Mouse (Mus musculus) monocyte, adult 5-6 weeks (primary cell): ENCODE measurements around the gene Pls3. TPM values are rescaled to one million over a fixed set of nuclear protein-coding genes. Genes with fewer than 3 reads are reported as not detected.

Experiments
- ATAC-seq: fragments of 153-309, 156-312 bp; replicated peaks from 2 replicates; pipeline ENCODE4 v1.8.0; 2017; ENCODE audit warnings: mild to moderate bottlenecking; ENCODE audit not compliant: low TSS enrichment, insufficient number of reproducible peaks, severe bottlenecking, poor library complexity, low FRiP score
- total RNA-seq: library from RNA; stranded (forward); fragments of 200-1000, 200-491, 200-594 nt; gene quantifications from 3 replicates; pipeline ENCODE4 v1.2.3, GENCODE M21; 2017

The Pls3 gene
- 0.75 to 1.3 TPM (median 1.2 TPM) in 3 replicates for total RNA-seq

DNA sequence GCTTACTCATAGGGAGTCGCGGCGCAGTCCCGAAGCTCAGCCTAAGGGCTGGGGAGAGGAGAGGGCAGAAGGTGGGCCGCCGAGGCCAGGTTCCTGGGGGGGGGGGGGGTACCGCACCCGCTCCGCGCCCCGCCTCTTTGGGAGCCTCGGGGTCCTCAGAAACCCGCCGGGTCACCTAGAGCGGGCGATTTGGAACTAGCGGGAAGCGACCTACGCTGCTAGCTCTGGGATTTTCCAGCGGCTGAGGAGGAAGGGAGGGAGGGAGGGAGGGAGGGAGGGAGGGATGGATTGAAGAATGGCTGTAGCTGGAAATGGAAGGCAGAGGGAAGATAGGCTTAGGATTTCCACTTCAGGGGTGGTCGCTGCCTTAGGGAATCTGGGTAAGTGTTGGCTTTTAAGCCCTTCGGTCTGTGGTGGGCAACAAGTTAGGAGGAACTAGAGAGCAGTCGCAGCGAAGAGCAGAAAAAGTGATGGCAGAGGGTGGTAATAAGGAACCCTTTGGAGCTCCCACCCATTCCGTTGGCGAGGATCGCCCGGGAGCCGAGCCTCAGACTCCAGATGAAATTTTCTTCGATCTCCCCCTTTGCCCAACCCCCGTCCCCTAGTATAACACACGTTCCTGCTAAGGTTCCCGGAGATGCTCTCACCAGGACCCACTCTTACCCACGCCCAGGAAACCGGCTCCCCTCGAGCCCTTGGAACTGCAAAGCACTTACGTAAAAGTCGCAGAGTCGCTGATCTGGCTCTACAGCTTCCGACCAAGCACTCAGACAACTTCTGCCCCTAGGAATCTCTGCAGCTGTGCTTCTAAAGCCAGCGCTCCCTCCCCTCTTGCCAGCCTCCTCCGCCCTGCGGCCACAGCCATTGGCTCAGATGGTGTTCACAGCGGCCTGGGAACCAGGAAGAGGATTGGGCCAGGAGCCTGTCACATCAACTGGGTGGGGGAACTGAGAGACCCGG, at the start of gene Pls3:
Pls3 (minus strand) TSS at position 851 of the 960 bp plus-strand sequence.
- no peak for ATAC-seq

GRCm38 (mm10) chrX:75895716-75896115, 20.7 kb upstream of the Pls3 start:
- no peak for ATAC-seq

GRCm38 (mm10) chrX:75875566-75875965, 584 bp upstream of the Pls3 start:
- no peak for ATAC-seq

- ATAC-seq: no peak
Observed at GRCm38 (mm10) chrX:75873813-75874212, 1.2 kb downstream of the Pls3 start.

- no peak for ATAC-seq
Observed at GRCm38 (mm10) chrX:75873253-75873652, 1.7 kb downstream of the Pls3 start.

- no peak for ATAC-seq
Observed at GRCm38 (mm10) chrX:75871855-75872254, 3.1 kb downstream of the Pls3 start.

DNA sequence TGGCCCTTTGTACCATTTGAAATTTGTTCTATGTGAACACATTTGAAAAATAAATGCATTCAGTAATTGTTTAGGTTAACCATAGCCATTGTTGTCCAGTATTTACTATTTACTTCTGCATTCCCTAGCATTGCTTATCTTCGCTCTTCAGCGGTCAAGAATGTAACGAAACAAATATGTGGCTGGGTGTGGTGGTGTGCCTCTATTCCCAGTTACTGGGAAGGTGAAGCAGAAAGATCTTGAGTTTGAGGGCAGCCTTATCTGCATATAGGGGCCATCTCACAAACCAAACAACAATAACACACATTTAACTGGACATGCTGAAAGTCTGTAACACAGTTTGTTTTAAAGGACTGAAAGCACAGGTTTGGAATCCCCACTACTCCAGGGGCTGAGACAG, 13.3 kb downstream of the Pls3 start:
- ATAC-seq: no peak

- ATAC-seq: no peak
Observed at GRCm38 (mm10) chrX:75854294-75854693, 20.7 kb downstream of the Pls3 start.

- no peak for ATAC-seq
Observed at GRCm38 (mm10) chrX:75844290-75844689, 30.7 kb downstream of the Pls3 start.

DNA sequence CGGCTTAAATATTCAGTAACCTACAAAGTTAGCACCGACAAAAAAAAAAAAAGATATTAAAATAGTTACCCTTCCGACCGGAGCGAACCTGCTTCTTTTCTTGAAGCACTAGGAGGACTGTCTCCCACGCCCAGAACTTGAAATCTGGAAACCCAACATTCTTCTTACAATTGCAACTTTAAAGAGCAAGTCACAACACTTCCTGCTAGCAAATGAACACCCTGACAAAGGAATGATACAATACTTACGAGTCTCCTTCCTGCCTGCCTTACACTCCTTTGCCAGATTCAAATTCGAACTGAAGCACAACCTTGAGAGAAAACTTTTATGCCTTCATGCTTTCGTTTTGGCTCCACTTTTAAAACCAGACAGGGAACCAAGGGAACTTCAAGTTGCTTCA, 32.1 kb downstream of the Pls3 start:
- no peak for ATAC-seq

- no peak for ATAC-seq
Observed at GRCm38 (mm10) chrX:75842120-75842519, 32.9 kb downstream of the Pls3 start.

- no peak for ATAC-seq
Observed at GRCm38 (mm10) chrX:75840263-75840662, 34.7 kb downstream of the Pls3 start.

- no peak for ATAC-seq
Observed at GRCm38 (mm10) chrX:75834836-75835235, 40.1 kb downstream of the Pls3 start.

DNA sequence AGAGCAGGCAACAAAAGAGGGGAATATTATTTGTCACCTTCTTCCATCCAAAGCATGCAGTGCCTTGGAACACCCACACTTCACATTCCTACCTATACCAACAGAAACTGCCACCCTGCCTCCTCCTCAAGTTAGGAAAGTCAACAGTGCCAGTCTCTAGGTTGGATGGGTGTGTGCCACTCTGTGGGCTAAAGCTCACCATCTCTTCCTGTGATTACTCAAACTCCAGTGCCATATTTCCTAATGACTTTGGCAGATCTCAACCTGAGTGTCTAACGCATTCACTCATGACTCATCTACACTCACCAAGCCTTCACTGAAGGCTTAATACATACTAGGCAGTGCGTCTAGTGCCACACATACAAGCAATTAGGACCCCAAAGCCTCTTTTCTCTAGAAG, 40.7 kb downstream of the Pls3 start:
- ATAC-seq: no peak

DNA sequence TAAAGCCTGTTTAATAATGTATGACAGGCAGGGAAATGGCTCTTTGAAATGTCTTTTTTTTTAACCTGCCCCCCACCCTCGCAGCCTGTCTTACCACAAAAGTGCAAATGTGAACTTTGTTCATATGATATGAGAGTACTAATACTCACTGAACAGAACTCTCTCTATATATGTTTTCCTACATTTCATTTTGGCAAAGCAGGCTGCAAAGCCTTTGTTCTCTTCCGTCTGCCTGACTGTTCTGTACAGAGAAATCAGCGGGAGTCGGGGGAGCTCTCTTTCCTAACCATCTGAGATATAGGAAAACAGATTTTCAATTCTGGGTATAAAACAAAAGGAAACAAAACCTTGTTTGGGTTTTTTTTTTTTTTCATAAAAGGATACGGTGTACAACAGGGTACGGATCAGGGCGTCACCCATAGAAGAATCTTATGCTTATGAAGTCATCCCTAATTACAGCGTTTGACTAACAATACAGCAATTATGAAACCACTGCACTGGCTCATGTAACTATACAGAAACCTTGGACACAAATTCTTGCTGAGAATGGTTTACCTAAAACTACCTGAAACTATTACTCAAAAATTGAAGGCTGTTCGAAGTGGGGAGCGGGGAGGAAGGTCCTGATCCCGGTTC, 41.9 kb downstream of the Pls3 start:
- no peak for ATAC-seq

GRCm38 (mm10) chrX:75829867-75830255, 45.1 kb downstream of the Pls3 start:
- ATAC-seq: no peak

DNA sequence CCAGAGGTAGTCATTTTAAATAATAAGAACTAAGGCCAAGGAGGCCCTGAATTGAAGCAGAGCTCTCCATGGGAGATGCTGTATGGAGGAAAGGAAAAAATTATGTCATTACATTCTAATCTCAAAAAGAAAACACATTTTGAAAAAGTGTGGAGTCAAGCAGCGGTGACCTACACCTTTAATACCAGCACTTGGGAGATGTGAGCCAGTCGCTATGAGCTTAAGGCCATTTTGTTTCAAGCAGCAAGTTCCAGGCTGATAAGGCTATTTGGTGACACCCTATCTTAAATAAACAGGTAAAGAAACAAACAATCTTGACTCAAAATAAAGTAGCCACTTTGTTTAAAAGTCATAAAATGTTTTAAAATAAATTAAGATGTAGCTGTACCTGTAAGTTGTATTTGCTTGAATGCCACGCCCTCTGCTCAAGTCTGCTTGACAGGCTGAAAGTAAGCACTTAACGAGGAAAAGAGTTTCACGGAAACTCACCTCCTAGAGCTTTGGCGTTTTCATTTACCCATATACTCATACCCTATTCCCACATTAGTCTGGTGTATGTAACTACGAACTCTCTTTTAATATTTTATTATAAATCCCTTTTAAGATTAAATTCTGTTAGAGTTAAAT, 45.6 kb downstream of the Pls3 start:
- no peak for ATAC-seq

DNA sequence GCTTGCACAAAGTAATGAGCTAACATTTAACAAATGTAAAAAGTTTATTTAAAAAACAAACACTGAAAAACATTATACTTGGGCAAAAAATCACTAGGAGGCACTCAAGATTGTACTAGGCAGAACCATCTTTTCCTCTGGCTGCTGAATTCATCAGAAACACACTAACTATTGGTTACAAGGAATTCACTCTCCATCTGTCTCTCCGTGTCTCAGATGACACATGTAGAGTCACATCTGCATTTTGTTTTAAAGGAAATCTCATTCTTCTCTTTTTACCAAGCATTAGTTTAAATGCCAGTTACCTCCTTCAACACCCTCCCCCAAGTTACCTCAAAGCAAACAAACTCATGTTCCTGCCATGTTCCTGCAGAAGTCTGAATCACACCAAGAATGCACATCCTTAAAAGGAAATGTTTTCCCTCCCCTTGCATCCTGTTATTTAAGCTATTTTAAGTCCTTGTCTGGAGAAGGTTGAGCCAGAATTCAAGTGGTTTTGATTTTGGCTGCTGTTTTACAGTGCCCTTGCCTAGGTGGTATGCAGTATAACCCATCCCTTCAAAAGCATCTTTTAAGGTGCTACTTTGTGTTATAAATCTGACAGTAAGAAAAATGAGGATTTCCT, 56.2 kb downstream of the Pls3 start:
- no peak for ATAC-seq

GRCm38 (mm10) chrX:75814958-75815357, 60.0 kb downstream of the Pls3 start:
- no peak for ATAC-seq
